Comparison of ENCODE assay signal across 7 mouse cellular contexts in the genomic region with DNA sequence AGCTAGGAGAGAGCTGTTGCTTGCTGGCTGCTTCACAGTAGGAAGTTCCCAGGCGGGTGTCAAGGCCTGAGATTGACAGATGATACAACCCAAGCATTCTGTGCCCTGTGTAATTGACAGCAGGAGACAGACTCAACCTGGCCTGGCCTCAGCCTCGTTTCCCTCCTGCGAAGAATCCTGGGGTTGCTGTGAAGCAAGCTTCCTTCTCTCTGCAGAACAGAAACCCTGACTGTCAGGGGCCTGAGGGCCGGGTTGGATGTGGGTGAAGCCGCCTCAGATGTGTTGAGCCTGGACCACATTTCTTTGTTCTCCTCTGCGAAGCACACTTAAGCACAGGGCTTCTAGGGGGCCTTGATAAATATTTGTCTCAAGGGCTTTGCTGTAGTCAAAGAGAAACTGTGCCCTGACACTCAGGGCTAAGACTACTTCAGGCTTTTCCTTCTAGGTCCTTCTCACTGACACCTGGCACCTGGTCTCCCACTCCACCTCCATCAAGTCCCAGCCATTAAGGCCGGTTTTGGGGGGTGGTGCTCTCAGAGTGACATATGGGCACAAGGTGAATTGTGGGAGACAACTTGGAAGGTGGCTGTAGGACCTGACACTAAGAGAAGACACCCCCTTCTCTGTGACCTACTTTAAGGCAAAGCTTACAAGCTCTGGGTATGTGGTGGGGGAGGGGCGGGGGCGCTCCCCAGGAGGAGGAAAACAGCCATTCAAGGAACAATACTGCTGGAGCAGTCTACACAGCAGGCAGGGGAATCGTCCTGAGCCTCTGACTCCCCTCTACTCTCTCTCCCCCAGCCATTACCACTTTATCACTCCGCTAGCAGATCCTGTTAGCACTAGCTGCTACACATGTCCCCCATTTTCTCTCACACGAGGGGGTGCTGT.
DNase-seq lines count a peak whose midpoint lies in the region; ATAC-seq and TF ChIP-seq lines count a peak whose summit lies in the region.

No protein-coding gene starts in this region.

- peak overlapping the region; percentile 51 for H3K27ac ChIP-seq in lung, embryonic 14.5 days (ENCODE audit: low read depth)
- H3K27ac ChIP-seq in liver, embryonic 12.5 days, result peak overlapping the region; percentile 79

- H3K4me2 ChIP-seq in lung, embryonic 14.5 days, result peak overlapping the region; percentile 30; the same call in 1 of the 2 replicates
- H3K4me2 ChIP-seq in liver, embryonic 12.5 days, result peak overlapping the region; percentile 49

- H3K4me3 ChIP-seq in lung, embryonic 14.5 days (ENCODE audit: low read depth, low read length), result no peak overlapping the region
- no peak overlapping the region; the same call in 1 of the 2 replicates for H3K4me3 ChIP-seq in liver, embryonic 12.5 days

- peak; percentile 45 for DNase-seq in lung, embryonic 14.5 days
- DNase-seq in lung, postnatal 36 days, result no peak
- peak; percentile 48 for DNase-seq in c-Kit-positive CD71-positive TER-119-positive erythroid progenitor cells, embryonic 14.5 days (ENCODE audit: low spot score)
- DNase-seq in thymus, postnatal 0 days (ENCODE audit: low spot score), result peak; percentile 85
- DNase-seq in layer of hippocampus, adult 11-12 months (ENCODE audit: low spot score), result no peak
- DNase-seq in neural tube, embryonic 10.5 days (ENCODE audit: extremely low spot score, low spot score), result no peak

- no peak overlapping the region for H3K9ac ChIP-seq in lung, embryonic 14.5 days
- H3K9ac ChIP-seq in liver, embryonic 12.5 days, result peak overlapping the region; percentile 22; the same call in 1 of the 2 replicates

- peaks cover 24% of the 10 kb centered on the region for H3K4me1 ChIP-seq in lung, embryonic 14.5 days (ENCODE audit: insufficient read depth)
- peaks cover 82% of the 10 kb centered on the region for H3K4me1 ChIP-seq in liver, embryonic 12.5 days

- H3K27me3 ChIP-seq in lung, embryonic 14.5 days (ENCODE audit: insufficient read depth, low read length), result no peaks in the 10 kb centered on the region
- 0 out of 2 replicates have a peak, but pooled peaks cover 3% of the 10 kb centered on the region for H3K27me3 ChIP-seq in liver, embryonic 12.5 days (replicated peaks)

- 24% methylated on average over 12 of the region's 12 CpGs for WGBS in lung, embryonic 14.5 days
- 28% methylated on average over 11 of the region's 12 CpGs for WGBS in liver, embryonic 12.5 days (ENCODE audit: insufficient replicate concordance)

- H3K9me3 ChIP-seq in lung, embryonic 14.5 days (ENCODE audit: low read depth, low read length), result no peaks in the 10 kb centered on the region
- no peaks in the 10 kb centered on the region for H3K9me3 ChIP-seq in liver, embryonic 12.5 days (replicated peaks)

- TF ChIP-seq CTCF in lung, embryonic 14.5 days (IDR thresholded peaks at IDR 0.05; ENCODE audit: low read depth), result no peak

- H3K36me3 ChIP-seq in lung, embryonic 14.5 days (ENCODE audit: insufficient read depth), result no peaks in the 10 kb centered on the region
- no peaks in the 10 kb centered on the region for H3K36me3 ChIP-seq in liver, embryonic 12.5 days

- ATAC-seq in lung, embryonic 14.5 days (ENCODE audit: insufficient read depth), result peak; percentile 53
- peak; percentile 50 for ATAC-seq in liver, embryonic 12.5 days

Comparison
In these comparisons a context has a peak if more than half of its experiments do, and no peak if none do; other contexts are left out.
1. DNase-seq: peak in lung, embryonic 14.5 days (single experiment), c-Kit-positive CD71-positive TER-119-positive erythroid progenitor cells, embryonic 14.5 days (single experiment) and thymus, postnatal 0 days (single experiment); none in lung, postnatal 36 days (single experiment), layer of hippocampus, adult 11-12 months (single experiment) and neural tube, embryonic 10.5 days (single experiment).